Comparison of ENCODE assay signal across 9 mouse cellular contexts in the genomic region with DNA sequence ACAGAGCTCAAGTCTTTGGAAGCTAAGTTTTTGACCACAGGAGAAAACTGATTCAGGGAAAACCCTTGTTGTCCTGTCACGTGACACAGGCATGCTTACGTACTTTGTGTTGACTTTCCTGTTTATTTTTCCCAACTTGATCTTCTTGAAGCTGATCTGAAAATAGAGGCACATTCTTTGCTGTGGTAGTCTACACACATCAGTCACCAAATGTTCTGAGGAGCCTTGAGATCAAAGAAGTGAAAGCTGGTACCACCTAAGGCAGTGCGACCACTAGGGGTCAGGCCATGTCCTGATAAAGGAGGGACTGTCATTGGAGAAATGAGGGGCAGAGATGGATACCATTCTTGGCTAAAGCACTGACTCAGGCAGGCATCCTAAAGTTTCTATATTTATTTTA. TPM values are rescaled to one million over a fixed set of nuclear protein-coding genes. Genes with fewer than 3 reads are reported as not detected.
DNase-seq lines count a peak whose midpoint lies in the region; ATAC-seq lines count a peak whose summit lies in the region.
"Had no signal": no experiment of that assay in that cellular context is flagged by ENCODE, and none has a peak within 500 bp of the region (broad histone marks: within the 10 kb centered on the region; RNA-seq: fewer than 3 reads in every experiment).

No protein-coding gene starts in this region.

- no peaks in the 10 kb centered on the region for H3K27me3 ChIP-seq in forebrain, embryonic 11.5 days (ENCODE audit: control insufficient read depth, insufficient read depth, low read length)
- no peaks in the 10 kb centered on the region for H3K27me3 ChIP-seq in forebrain, embryonic 13.5 days
- H3K27me3 ChIP-seq in midbrain, embryonic 11.5 days (ENCODE audit: control insufficient read depth, insufficient read depth, low read length), result no peaks in the 10 kb centered on the region
- no peaks in the 10 kb centered on the region for H3K27me3 ChIP-seq in midbrain, embryonic 15.5 days (replicated peaks)

- no peak overlapping the region for H3K27ac ChIP-seq in forebrain, embryonic 11.5 days (ENCODE audit: low read depth, low read length)
- no peak overlapping the region for H3K27ac ChIP-seq in forebrain, embryonic 13.5 days
- no peak overlapping the region for H3K27ac ChIP-seq in midbrain, embryonic 11.5 days (ENCODE audit: low read depth, low read length)
- no peak overlapping the region for H3K27ac ChIP-seq in midbrain, embryonic 15.5 days

- H3K4me2 ChIP-seq in forebrain, embryonic 11.5 days (ENCODE audit: low read depth, low read length, severe bottlenecking), result no peak overlapping the region
- no peak overlapping the region for H3K4me2 ChIP-seq in forebrain, embryonic 13.5 days
- H3K4me2 ChIP-seq in midbrain, embryonic 11.5 days, result no peak overlapping the region
- H3K4me2 ChIP-seq in midbrain, embryonic 15.5 days, result no peak overlapping the region

- peak; percentile 53 for DNase-seq in forebrain, embryonic 11.5 days (ENCODE audit: low spot score)
- DNase-seq in midbrain, embryonic 11.5 days (ENCODE audit: low spot score, missing footprints), result peak; percentile 75
- peak; percentile 87 to 92 for DNase-seq in cerebellum, postnatal 14 days
- DNase-seq in kidney, postnatal 36 days, result peak; percentile 14 to 59
- no peak for DNase-seq in T-cell, adult 2 months (ENCODE audit: low spot score)

- no peaks in the 10 kb centered on the region for H3K9me3 ChIP-seq in forebrain, embryonic 11.5 days (ENCODE audit: control insufficient read depth, low read length)
- no peaks in the 10 kb centered on the region for H3K9me3 ChIP-seq in forebrain, embryonic 13.5 days (replicated peaks)
- no peaks in the 10 kb centered on the region for H3K9me3 ChIP-seq in midbrain, embryonic 11.5 days (ENCODE audit: control insufficient read depth, low read length)
- H3K9me3 ChIP-seq in midbrain, embryonic 15.5 days, result no peaks in the 10 kb centered on the region
- H3K9me3 ChIP-seq: G1E had no signal

- H3K36me3 ChIP-seq in forebrain, embryonic 11.5 days (ENCODE audit: control insufficient read depth, insufficient read depth, low read length), result no peaks in the 10 kb centered on the region
- no peaks in the 10 kb centered on the region for H3K36me3 ChIP-seq in forebrain, embryonic 13.5 days (ENCODE audit: poor library complexity, severe bottlenecking)
- H3K36me3 ChIP-seq in midbrain, embryonic 11.5 days (ENCODE audit: control insufficient read depth, insufficient read depth, low read length), result no peaks in the 10 kb centered on the region
- H3K36me3 ChIP-seq in midbrain, embryonic 15.5 days (replicated peaks), result no peaks in the 10 kb centered on the region
- H3K36me3 ChIP-seq: G1E had no signal

- no peak overlapping the region for H3K9ac ChIP-seq in forebrain, embryonic 11.5 days (ENCODE audit: low read length)
- H3K9ac ChIP-seq in forebrain, embryonic 13.5 days, result no peak overlapping the region
- H3K9ac ChIP-seq in midbrain, embryonic 11.5 days (ENCODE audit: low read length), result no peak overlapping the region
- H3K9ac ChIP-seq in midbrain, embryonic 15.5 days, result no peak overlapping the region

- H3K4me1 ChIP-seq in forebrain, embryonic 11.5 days (replicated peaks; ENCODE audit: control insufficient read depth, insufficient read depth, low read length), result peaks cover 2% of the 10 kb centered on the region; the same call in 1 of the 2 replicates
- H3K4me1 ChIP-seq in forebrain, embryonic 13.5 days, result peaks cover 8% of the 10 kb centered on the region
- H3K4me1 ChIP-seq in midbrain, embryonic 11.5 days (ENCODE audit: control insufficient read depth, insufficient read depth, low read length), result no peaks in the 10 kb centered on the region
- no peaks in the 10 kb centered on the region for H3K4me1 ChIP-seq in midbrain, embryonic 15.5 days

- 47% methylated on average over 3 of the region's 3 CpGs for WGBS in forebrain, embryonic 11.5 days
- 50% methylated on average over 3 of the region's 3 CpGs for WGBS in forebrain, embryonic 13.5 days
- WGBS in midbrain, embryonic 11.5 days, result 46% methylated on average over 3 of the region's 3 CpGs
- WGBS in midbrain, embryonic 15.5 days, result 46% methylated on average over 3 of the region's 3 CpGs

- no peak overlapping the region for H3K4me3 ChIP-seq in forebrain, embryonic 11.5 days (ENCODE audit: low read depth, low read length)
- no peak overlapping the region for H3K4me3 ChIP-seq in forebrain, embryonic 13.5 days
- no peak overlapping the region for H3K4me3 ChIP-seq in midbrain, embryonic 11.5 days (ENCODE audit: low read depth, low read length)
- no peak overlapping the region for H3K4me3 ChIP-seq in midbrain, embryonic 15.5 days

- peak; percentile 61; the same call in 1 of the 2 replicates for ATAC-seq in forebrain, embryonic 11.5 days (replicated peaks; ENCODE audit: low FRiP score)
- ATAC-seq in forebrain, embryonic 13.5 days, result no peak
- ATAC-seq in midbrain, embryonic 11.5 days (ENCODE audit: low FRiP score), result no peak
- ATAC-seq in midbrain, embryonic 15.5 days (replicated peaks), result no peak; the same call in 1 of the 2 replicates
- ATAC-seq in megakaryocyte-erythroid progenitor cell, adult 5-6 weeks (replicated peaks; ENCODE audit: low FRiP score, low TSS enrichment, poor library complexity, severe bottlenecking), result 0 out of 2 replicates have a peak, but pooled peaks have one; percentile 44

RNA-seq across cellular contexts. Expression of a gene that starts 34.8 kb away (rescaled TPM):
- polyA plus RNA-seq in forebrain, embryonic 11.5 days (2014; fragmentation: Nextera tagmentation; extraction: Ambion mirVana), result 4.0 and 5.7 TPM in 2 replicates
- 4.7 and 5.4 TPM in 2 replicates for polyA plus RNA-seq in forebrain, embryonic 13.5 days (2015; fragmentation: Nextera tagmentation; extraction: Ambion mirVana)
- polyA plus RNA-seq in midbrain, embryonic 11.5 days (2014; fragmentation: Nextera tagmentation; extraction: Ambion mirVana), result 3.7 and 4.0 TPM in 2 replicates
- 9.9 and 10.2 TPM in 2 replicates for polyA plus RNA-seq in midbrain, embryonic 15.5 days (2015; fragmentation: Nextera tagmentation; extraction: Ambion mirVana)
- 6.0 and 14.6 TPM in 2 replicates for total RNA-seq in megakaryocyte-erythroid progenitor cell, adult 5-6 weeks (2014; fragmentation: Nextera tagmentation)
- total RNA-seq in megakaryocyte-erythroid progenitor cell, adult 5-6 weeks (2017), result 11.6 and 14.9 TPM in 2 replicates

Comparison
In these comparisons a context has a peak if more than half of its experiments do, and no peak if none do; other contexts are left out.
1. ATAC-seq: peak in forebrain, embryonic 11.5 days (single experiment) and megakaryocyte-erythroid progenitor cell, adult 5-6 weeks (single experiment); none in forebrain, embryonic 13.5 days (single experiment), midbrain, embryonic 11.5 days (single experiment) and midbrain, embryonic 15.5 days (single experiment).